In the genomic region with DNA sequence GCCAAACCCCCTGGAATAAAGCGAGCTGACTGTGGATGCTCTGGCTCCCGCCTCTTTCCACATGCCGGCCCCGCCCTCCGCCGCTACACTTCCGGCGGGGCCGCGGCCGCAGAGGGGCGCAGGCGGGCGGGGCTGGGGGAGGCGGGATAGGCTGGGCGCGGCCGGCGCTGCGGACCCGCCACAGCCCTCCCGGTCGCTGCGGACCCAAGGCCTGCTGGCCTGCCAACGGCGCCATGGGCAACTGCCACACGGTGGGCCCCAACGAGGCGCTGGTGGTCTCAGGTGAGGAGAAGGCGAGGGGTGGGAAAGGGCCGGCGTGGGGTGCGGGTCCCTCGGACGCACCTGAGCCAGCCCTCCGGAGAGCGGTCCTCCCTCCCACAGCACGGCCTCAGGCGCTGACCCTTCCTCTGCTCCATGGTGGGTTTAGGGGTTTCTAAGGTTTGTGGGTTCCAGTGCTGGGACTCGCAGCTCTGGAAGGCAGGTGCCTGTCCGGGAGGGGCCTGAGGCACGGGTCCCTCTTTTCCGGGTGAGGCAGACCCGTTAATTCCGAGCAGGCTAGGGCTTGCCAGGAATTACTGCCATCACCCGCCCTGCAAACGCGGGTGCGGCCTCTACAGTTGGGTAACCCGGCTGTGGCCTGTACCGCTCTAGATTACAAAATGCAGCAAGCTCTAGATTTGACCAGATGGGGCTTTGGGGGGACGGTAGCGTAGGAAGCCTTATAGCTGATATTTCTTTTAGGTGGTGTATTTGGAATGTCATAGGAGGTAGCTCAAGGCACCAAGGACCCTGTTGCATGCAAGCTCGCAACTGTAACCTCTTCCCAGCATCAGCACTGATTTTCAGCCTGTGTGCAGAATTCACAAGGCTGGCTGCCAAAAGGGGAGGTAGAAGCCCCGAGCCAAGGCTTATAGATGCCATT, we compare ENCODE assay signal across 8 mouse cellular contexts. TPM values are rescaled to one million over a fixed set of nuclear protein-coding genes. Genes with fewer than 3 reads are reported as not detected.
DNase-seq lines count a peak whose midpoint lies in the region; ATAC-seq and TF ChIP-seq lines count a peak whose summit lies in the region.

A gene (plus strand): TSS at position 101 of the 922 bp plus-strand sequence.

- H3K4me2 ChIP-seq in forebrain, embryonic 12.5 days: peak within 1 kb of the TSS; percentile 81
- peak within 1 kb of the TSS; percentile 85 for H3K4me2 ChIP-seq in lung, postnatal 0 days (replicated peaks; ENCODE audit: low read depth, low read length)

- TF ChIP-seq EP300 in lung, postnatal 0 days (IDR thresholded peaks at IDR 0.05): no peak

- peaks cover 47% of the 10 kb centered on the region for H3K36me3 ChIP-seq in G1E (replicated peaks)
- peaks cover 29% of the 10 kb centered on the region for H3K36me3 ChIP-seq in forebrain, embryonic 12.5 days (replicated peaks)
- no peaks in the 10 kb centered on the region for H3K36me3 ChIP-seq in lung, postnatal 0 days (ENCODE audit: insufficient read depth, low read length)

- DNase-seq in G1E (ENCODE audit: low spot score): peak; percentile 74
- DNase-seq in c-Kit-positive CD71-positive TER-119-negative erythroid progenitor cells, embryonic 14.5 days (ENCODE audit: low read depth): peak; percentile 56
- DNase-seq in heart, postnatal 14 days: peak; percentile 75 to 76
- DNase-seq in large intestine, adult 2 months (ENCODE audit: low read depth, low spot score): no peak
- peak; percentile 84 for DNase-seq in lung, postnatal 0 days (ENCODE audit: low spot score)
- DNase-seq in ovary, adult 18-20 months (ENCODE audit: low spot score): peak; percentile 18
- peak; percentile 73 to 79 for DNase-seq in thymus, postnatal 36 days

- H3K9me3 ChIP-seq in G1E (replicated peaks): no peaks in the 10 kb centered on the region
- H3K9me3 ChIP-seq in forebrain, embryonic 12.5 days: no peaks in the 10 kb centered on the region
- no peaks in the 10 kb centered on the region for H3K9me3 ChIP-seq in lung, postnatal 0 days (ENCODE audit: low read length)

- H3K27me3 ChIP-seq in G1E (ENCODE audit: insufficient read depth, low read length): no peaks in the 10 kb centered on the region
- no peaks in the 10 kb centered on the region for H3K27me3 ChIP-seq in forebrain, embryonic 12.5 days
- no peaks in the 10 kb centered on the region for H3K27me3 ChIP-seq in lung, postnatal 0 days (replicated peaks; ENCODE audit: insufficient read depth, low read length)

- WGBS in forebrain, embryonic 12.5 days: 3% methylated on average over 55 of the region's 55 CpGs
- WGBS in large intestine, adult 2 months: 2% methylated on average over 53 of the region's 55 CpGs
- 4% methylated on average over 46 of the region's 55 CpGs for WGBS in lung, postnatal 0 days

- ATAC-seq in G1E (ENCODE audit: extremely low read depth, insufficient number of reproducible peaks, low FRiP score, poor library complexity, severe bottlenecking): no peak; the same call in 1 of the 2 replicates
- peak; percentile 91 for ATAC-seq in forebrain, embryonic 12.5 days (ENCODE audit: low FRiP score)
- peak; percentile 91 for ATAC-seq in lung, postnatal 0 days

- H3K27ac ChIP-seq in forebrain, embryonic 12.5 days: peak within 1 kb of the TSS; percentile 82
- peak within 1 kb of the TSS; percentile 89 for H3K27ac ChIP-seq in lung, postnatal 0 days (ENCODE audit: low read length)

- H3K9ac ChIP-seq in forebrain, embryonic 12.5 days: peak within 1 kb of the TSS; percentile 95
- H3K9ac ChIP-seq in lung, postnatal 0 days (replicated peaks; ENCODE audit: low read depth): peak within 1 kb of the TSS; percentile 76

- intact Hi-C loops in heart, postnatal 14 days (cut with DNase I): no loop called here

- peaks cover 40% of the 10 kb centered on the region for H3K4me1 ChIP-seq in G1E (ENCODE audit: insufficient read depth, low read depth, low read length)
- peaks cover 36% of the 10 kb centered on the region for H3K4me1 ChIP-seq in forebrain, embryonic 12.5 days
- peaks cover 8% of the 10 kb centered on the region; the same call in 1 of the 2 replicates for H3K4me1 ChIP-seq in lung, postnatal 0 days (ENCODE audit: insufficient read depth, low read depth, low read length)

- TF ChIP-seq CTCF in G1E (IDR thresholded peaks at IDR 0.05; ENCODE audit: low read depth, low read length): no peak
- TF ChIP-seq CTCF in lung, postnatal 0 days (IDR thresholded peaks at IDR 0.05): peak; percentile 37; the same call in 1 of the 2 replicates

- H3K4me3 ChIP-seq in G1E (ENCODE audit: low read depth, low read length): peak within 1 kb of the TSS; percentile 81
- H3K4me3 ChIP-seq in forebrain, embryonic 12.5 days (replicated peaks): peak within 1 kb of the TSS; percentile 91
- peak within 1 kb of the TSS; percentile 76 for H3K4me3 ChIP-seq in lung, postnatal 0 days (ENCODE audit: low read depth, low read length)

RNA-seq across cellular contexts. Expression of the gene that starts here (rescaled TPM):
- 18.0 and 19.4 TPM in 2 replicates for total RNA-seq in G1E (2014; fragmentation: Nextera tagmentation)
- 20.6 and 21.3 TPM in 2 replicates for total RNA-seq in G1E (2017)
- polyA plus RNA-seq in G1E (2012): 13.8 and 15.6 TPM in 2 replicates
- 68.5 and 69.2 TPM in 2 replicates for polyA plus RNA-seq in forebrain, embryonic 12.5 days (2016; fragmentation: Nextera tagmentation; extraction: Ambion mirVana)
- total RNA-seq in heart, postnatal 14 days (2021): 10 to 100 TPM; 66.2 to 69.1 TPM
- 27.9 and 33.9 TPM in 2 replicates for polyA plus RNA-seq in large intestine, adult 2 months (2012; rRNA removed)
- polyA plus RNA-seq in lung, postnatal 0 days (2015; fragmentation: Nextera tagmentation; extraction: Ambion mirVana): 55.6 and 58.3 TPM in 2 replicates
